Mouse (Mus musculus) brain, embryonic 14.5 days (tissue): ENCODE data around the gene Raet1d. TPM values are rescaled to one million over a fixed set of nuclear protein-coding genes. Genes with fewer than 3 reads are reported as not detected.
"Not testable (repeated sequence)": the region's sequence is repeated elsewhere in the genome, so short reads cannot be mapped to it uniquely, and the experiment has no call there.

Source experiments
- DNase-seq: peaks from one replicate; pipeline ENCODE4 v3.0.0-alpha.2; 2011; ENCODE audit warnings: low read depth
- CTCF ChIP-seq: fragments of 200-500 bp; IDR thresholded peaks from 2 replicates; pipeline ENCODE4 v1.5.1; 2012; ENCODE audit warnings: inconsistent platforms, mild to moderate bottlenecking, moderate library complexity, borderline replicate concordance; ENCODE audit not compliant: insufficient read depth, insufficient read length; ENCODE audit errors: extremely low read depth
- POLR2A ChIP-seq: fragments of 200-500 bp; IDR thresholded peaks from 2 replicates; pipeline ENCODE4 v1.6.1; 2012; ENCODE audit warnings: mild to moderate bottlenecking, inconsistent platforms, borderline replicate concordance; ENCODE audit not compliant: poor library complexity, insufficient read depth, insufficient read length, severe bottlenecking; ENCODE audit errors: extremely low read depth
- polyA plus RNA-seq: library from polyadenylated mRNA; depleted of rRNA; stranded (reverse); fragments of >200 nt; gene quantifications from 2 replicates; pipeline ENCODE4 v1.2.3, GENCODE M21; 2012; rRNA removed

Gene Raet1d
- polyA plus RNA-seq, result 1.4 and 1.8 TPM in 2 replicates

DNA sequence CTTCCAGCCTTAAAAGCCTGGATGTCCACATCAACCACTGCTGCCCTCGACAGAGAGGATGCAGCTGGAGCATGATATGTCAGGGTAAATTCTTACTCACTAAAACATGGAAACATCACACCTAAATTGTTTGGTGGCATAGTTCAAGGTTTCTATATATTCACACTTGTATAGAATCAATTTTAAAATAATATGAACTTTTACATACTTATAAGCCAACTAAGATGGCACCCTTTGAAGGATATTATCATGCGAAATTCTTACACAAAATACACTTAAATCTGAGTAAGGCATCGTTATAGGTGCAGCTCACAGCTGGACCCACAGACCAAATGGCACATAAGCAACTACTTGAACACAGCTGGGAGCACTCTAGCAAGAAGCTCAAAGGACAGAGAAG, at the start of gene Raet1d:
Gene Raet1d (plus strand): TSS at position 301 of the 400 bp plus-strand sequence.
- DNase-seq, result not testable (repeated sequence)

DNA sequence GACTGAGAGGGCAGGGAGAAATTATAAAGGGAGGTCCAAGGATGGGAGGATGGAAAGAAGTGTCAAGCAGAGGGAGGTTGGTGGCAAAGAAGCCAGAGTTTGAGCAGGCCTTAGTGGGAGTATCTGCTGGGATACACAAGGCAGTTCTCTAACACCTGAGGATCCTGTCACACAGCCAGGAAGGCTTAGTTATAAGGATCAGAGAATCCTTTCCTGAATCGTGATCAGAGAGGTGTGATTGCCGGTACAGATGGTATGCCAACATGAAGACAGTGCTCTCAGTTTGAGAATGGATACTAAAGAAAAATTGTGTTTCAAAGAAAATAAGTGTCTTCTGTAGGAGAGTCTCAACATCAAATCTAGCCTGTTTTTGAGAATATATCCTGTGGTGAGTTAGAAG, 37.5 kb upstream of the Raet1d start:
- TF ChIP-seq CTCF (no peak), POLR2A (no peak)

DNA sequence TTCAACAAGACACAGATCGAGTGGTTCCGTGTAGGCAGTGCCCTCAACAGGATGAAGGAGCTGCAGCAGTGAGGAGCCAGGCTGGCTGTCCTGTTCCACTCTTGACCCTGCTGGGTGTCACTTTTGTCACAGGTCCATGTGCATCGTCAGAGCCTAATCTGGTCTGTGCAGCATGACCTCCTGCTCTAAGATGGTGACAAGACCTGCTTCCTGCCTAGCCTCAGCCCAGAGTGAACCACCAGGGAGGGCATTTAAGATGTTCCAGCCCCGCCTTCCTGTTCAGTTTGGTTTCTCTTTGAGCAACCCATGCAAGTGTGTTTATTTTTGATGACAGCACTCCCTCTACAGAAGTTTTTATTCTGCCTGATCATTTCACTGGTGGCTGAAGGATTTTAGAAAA, 14.6 kb upstream of the Raet1d start:
- DNase-seq, result not testable (repeated sequence)

More for the DNA sequence above, 37.5 kb upstream of the Raet1d start:
- DNase-seq, result no peak

DNA sequence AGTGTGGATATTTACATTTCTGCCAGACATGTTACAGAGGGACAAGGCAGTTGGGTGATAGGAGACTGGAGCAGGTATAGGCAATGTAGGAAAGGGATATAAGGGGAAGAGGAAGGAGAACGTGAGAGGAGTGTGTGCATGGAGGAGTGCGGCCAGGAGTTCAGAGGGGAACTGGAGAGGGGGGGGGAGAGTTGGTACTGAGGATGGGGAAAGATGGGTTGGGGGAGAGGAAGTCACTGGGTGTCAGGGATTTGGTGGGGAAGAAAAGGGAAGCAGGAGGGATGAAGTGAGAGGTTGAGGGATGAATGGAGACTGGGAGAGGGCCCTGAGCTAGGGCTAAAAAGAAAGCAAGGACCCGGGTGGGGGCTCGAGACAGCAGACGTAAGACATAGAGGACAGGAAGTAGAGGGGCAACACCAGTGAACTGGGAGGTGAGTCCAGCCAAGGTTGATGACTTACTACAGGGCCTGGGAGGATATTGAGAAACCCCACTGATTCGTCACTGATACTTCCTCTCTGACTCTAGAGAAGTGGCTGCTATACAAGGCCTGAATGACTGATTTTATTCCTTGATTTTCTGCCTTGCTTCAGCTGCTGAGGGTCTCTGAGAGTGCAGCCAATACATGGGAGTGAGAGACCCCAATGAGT, 6.7 kb upstream of the Raet1d start:
- DNase-seq, result not testable (repeated sequence)

DNA sequence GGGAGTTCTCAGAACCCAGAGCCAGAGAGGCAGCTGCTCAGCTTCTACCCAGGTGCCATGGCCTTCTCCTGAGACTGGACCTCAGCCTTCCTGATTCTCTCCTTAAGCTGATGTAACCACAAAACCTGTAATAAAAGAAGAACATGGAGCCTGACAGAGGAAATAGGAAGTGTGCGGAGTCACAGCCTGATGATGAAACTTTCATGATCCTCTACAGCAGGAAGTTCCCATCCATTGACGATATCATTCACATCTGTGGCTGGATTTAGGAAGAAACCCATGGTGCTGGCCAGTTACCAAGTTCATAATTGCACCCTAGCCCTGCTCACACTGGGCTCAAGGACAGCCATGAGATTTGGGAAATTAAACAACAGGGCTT, 6.2 kb upstream of the Raet1d start:
- not testable (repeated sequence) for DNase-seq

DNA sequence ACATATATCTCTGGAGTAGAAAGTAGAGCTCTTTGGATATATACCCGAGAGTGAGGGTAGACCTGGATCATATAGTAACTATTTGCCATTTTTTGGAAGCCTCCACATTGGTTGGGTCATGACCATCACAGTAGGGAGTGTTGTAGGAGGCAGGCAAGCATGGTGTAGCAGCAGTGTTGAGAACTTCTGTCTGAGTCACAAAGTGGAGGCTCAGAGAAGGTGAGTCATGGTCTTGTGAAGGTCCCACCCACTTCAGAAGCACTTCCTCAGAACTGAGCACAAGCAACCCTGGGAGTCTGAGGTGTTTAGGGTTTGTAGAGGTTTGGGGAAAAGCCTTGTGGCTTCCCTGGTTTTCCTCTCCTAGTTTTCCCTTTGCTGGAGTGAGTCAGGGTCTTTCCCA, 3.0 kb upstream of the Raet1d start:
- not testable (repeated sequence) for DNase-seq

DNA sequence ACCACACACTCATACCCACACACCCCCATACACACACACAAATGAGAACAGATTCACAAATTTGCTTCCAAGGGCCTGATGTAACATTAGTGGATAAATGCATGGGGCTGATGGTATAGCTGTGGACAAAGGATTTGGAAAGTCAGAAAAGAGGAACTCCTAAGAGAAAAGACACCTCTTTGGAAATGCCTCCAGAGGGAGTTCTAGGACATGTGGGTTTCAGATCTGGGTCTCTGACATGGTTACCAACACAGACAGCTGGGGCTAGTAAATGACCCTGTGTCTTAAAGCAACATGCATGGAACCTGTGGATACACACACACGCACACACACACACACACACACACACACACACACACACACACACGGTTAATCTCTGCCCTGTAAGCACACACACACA, 605 bp downstream of the Raet1d start:
- not testable (repeated sequence) for DNase-seq

DNA sequence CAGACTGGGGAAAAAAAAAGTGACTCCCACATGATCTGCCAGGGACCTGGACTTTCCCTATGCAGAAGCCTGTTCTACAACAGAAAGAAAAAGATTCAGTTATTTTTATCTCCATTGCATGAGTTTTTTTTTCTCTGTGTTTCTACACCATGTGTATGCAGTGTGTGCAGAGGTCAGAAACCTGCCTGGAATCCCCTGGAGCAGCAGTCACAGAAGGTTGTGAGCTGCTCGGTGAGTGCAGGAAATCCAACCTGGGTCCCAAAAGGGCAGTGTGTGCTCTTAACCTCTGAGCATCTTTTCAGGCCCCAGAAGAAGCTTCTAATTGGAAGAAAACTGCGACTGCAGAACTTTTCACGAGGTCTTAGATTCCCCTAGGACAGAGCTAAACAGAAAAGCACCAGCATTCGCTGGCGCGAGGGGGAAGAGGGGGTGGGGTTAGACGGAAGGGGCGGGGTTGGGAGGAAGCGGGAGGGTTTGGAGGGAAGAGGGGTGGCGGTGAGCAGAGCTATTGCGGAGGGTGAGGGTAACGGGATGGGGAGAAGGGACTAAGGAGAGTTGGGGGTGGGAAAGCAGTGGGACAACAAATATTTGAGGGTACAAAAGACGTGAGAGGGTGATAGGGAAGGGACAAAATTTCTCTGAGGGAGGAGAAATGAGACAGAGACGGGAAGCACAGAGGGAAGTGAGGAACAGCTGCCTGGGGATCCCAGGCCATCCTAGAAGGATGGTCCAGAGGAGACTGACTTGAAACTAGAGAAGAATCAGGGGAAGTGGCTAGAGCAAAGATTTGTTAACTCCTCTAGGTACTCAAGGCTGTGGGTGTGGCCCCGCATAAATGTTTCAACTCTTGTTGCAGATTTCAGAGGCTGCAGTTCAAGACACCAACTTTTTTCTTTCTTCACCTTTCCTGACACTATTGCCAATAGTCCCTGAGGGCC, 1.3 kb downstream of the Raet1d start:
- DNase-seq, result peak; percentile 21

DNA sequence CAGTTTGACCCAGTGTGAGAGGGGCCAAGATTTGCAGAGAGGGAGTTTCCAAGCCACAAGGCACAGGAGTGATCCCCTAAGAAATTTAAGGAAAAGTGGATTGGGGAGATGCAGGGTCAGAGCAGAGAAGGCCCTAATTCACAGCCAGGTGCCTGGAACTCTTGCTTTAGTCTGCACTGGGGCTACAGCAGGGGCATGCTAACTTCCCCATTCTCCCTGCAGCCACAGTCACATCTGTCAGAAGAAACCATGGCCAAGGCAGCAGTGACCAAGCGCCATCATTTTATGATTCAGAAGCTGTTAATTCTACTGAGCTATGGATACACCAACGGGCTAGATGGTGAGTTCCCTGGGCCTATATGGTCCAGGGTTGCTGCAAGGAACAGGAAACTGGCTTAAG, 2.1 kb downstream of the Raet1d start:
- DNase-seq, result not testable (repeated sequence)

DNA sequence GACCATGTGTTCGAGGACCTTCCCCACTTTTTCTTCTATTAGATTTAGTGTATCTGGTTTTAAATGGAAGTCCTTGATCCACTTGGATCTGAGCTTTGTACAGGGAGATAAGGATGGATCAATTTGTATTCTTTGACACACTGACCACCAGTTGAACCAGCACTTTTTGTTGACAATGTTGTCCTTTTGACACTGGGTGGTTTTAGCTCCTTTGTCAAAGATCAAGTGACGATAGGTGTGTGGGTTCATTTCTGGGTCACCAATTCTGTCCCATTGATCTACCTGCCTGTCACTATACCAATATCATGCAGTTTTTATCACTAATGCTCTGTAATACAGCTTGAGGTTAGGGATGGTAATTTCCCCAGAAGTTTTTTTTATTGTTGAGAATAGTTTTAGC, 4.6 kb downstream of the Raet1d start:
- not testable (repeated sequence) for DNase-seq

DNA sequence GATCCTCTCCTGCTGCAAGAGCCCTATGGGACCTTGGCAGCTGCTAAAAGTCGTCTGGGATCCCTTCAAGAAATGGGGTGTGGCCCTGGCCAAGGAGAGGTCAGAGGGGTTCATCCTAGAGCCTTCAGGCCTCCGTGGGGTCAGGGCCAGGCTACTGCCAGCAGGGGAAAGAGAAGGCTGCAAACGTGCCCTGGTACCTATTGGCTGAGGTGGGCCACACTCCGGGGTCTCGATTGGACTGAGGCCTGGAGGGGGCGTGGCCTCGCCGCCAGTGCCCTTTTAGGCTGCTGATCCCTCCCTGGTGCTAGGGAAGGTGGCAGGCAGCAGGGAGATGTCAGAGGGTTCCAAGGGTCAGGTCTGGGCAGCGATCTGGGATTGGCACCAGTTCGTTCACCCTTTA, 20.9 kb downstream of the Raet1d start:
- DNase-seq, result not testable (repeated sequence)

DNA sequence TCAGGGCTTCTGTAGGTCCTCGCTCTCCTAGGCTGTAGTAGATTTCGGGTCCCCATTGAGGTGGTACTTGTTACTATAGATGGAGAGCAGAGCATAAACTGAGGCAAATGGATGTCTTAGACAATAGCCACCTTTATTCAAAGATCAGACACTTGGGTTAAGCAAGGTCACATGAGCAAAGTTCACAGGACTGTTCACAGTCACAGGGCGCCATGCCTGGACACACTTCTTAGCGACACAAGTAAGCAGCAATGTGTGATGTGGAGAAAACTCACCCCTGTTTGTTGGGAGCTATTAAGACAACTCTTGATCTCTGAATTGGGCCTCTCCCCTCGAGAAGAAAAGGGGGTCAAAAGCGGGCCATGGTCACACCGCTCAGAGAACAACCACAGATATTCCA, 29.8 kb downstream of the Raet1d start:
- DNase-seq, result not testable (repeated sequence)

DNA sequence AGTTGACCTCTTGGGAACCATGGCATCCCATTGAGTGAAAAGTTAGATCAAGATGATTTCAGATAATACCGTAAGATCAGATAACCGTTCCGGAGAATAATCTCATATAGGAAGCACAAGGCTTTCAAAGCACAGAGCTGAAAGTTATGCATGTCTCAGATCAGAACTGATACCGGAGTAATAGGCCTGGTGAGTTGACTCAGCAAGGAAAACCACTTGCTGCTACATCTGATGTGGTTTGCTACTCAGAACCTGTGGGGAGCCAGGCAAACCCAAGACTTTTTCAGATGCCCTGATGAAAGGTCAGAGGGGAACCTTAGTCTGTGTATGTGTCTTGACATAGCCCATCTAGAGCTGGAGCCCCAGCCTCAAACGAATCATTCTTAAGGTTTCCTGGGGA, 31.3 kb downstream of the Raet1d start:
- not testable (repeated sequence) for DNase-seq

DNA sequence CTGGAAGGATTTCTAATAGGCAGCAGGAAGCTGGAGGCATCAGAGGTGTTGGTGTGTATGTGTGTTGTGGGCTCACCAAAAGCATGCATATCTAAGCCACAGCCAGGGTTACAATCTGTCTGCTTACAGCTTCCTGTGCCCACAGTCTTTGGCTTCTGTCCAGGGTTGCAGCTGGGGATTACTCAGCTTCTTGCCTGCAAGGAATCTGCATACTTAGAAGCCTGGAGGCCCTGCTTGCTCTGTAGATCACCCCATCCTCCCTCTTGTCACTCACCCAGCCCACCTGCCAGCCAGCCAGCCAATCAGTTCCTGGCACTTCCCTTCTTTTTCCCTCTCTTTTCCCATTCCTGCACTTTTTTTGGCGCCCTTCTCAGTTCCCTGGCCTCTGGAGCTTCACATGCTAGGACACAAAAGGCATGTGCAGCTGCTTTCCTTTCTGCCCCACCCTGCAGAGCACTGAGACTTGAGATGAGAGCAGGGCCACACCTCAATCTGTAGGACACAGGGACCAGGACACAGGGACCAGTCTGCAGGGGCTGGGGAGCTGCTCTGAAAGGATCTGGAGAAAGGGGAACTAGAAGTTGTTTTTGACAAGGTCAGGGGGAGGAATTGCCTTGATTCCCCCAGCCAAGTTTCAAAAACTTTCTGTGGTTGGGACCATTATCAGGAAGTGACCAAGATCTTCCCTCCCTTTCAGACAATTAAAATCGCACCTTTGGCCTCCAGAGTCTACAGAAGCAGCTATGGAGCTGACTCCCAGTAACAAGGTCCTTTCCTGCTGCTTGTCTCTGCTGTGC, 32.9 kb downstream of the Raet1d start:
- not testable (repeated sequence) for DNase-seq

DNA sequence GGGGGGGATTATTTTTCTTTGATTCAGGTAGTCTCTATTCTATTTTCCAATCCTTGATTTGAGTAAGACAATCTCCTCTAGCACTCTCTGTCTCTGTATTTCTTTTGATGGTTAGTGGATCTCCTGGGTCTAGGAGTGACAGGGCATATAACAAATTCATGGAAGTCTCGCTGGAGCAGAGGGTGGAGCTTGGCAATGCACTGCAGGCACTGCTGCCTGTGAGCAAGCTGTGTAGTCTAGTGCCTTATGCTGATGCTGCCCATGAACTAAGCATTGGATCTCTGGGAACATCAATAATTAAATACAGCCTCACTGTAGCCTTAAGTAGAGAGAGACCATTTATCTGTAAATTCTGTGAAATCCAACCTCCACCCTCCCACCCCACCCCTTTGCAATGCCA, 36.3 kb downstream of the Raet1d start:
- DNase-seq, result not testable (repeated sequence)
